Mouse (Mus musculus) spleen, adult 12 weeks (tissue): ENCODE results near the gene D630045J12Rik.

ENCODE experiments used
- DNase-seq: peaks from one replicate; pipeline ENCODE4 v3.0.0; 2022; ENCODE audit warnings: low spot score

The D630045J12Rik gene

DNA sequence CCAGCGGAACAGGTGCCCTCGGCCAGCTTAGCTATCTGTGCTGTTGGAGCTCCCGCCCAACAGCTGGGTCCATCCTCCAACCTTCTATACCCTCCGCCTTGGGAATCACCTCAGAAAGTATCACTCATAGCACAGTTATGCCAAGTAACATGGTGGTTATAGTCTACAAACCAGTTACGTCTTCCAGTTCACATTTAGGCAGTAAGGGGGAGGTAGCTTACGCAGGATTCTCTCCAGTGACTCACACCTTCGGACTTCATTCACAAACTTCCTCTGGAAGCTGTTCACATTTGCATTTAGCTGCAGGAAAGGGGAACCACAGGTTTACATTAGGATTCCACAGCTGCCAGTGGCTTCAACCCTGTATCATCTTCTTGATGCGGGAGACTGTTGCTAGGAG, 161.3 kb downstream of the D630045J12Rik start:
- DNase-seq, result no peak

DNA sequence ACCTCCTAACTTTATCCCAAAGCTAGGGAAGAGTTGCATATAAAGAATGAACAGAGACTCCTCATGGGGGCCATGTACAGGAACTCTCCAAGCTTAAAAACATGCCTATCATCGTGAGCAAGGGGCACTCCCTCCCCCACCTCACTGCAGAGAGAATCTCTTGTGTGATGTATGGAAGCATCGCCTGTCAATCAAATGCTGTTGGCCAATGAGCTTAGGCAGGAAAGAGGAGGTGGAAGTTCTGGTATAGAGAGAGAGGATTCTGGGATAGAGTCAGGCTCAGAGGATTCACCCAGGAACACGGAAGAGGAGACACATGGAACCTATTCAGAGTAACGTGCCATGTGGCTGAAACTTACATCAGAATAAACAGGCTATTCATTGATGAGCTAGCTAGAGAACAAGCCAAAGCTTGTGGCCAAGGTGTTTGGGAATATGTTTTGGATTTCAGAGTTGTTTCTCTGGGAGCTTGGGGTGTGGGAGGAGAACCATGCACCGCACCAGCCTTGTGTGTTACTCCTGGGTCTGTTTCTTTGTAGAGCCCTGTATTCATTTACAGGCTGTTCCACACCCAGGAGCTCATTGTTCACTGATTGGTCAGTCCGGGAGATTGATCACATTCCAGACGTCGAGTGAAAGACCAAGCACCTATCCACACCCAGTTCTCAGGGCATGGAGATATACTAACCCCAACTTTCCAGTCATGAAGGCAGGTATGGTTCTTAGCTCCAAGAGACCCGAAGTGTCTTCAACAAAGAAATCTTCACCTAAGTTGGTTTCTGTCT, 166.4 kb downstream of the D630045J12Rik start:
- DNase-seq, result no peak

DNA sequence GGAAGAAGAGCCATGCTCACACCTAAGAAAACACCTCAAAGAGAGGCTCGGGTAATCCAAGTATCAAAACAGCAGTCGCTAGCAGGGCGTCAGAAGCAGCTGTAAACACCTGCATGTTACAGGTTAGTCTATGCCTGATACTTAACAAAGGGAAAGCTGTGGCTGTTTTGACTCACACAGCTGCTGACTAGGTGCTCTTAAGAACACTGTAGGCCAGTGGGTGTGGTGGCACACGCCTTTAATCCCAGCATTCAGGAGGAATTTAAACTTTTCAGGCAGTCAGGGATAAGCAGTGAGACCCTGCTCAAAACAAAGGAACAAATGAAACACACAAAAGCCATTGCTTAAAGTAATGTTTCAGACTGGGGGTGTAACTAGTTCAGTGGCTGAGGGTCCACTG, 170.6 kb downstream of the D630045J12Rik start:
- DNase-seq, result no peak

DNA sequence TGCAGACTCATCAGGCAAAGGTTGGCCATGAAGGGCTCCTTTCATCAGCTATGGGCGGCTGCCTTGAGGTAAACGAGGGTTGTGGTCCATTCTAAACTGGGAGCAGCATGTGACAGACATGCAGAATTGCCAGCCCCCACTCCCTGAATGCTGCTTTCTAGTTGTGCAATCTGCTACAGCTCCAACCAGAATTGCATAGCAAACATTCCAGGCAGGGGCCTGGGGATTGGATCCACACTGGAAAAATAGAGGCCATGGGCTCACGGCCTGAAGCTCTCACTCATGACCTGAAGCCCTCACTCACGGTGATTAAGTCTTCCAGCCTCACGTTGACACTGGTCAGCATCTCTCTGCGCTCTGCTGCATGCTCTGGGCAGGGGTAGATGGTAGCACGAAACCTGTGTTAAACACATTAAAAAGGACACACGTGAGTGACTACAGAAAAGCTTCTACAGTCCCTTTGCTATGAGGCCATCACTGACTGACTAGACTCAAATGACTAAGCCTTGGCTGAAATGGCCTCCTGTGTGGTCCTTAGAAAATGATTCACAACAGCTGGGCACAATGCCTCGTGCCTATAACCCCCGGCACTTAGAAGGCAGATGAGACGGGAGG, 172.0 kb downstream of the D630045J12Rik start:
- no peak for DNase-seq

DNA sequence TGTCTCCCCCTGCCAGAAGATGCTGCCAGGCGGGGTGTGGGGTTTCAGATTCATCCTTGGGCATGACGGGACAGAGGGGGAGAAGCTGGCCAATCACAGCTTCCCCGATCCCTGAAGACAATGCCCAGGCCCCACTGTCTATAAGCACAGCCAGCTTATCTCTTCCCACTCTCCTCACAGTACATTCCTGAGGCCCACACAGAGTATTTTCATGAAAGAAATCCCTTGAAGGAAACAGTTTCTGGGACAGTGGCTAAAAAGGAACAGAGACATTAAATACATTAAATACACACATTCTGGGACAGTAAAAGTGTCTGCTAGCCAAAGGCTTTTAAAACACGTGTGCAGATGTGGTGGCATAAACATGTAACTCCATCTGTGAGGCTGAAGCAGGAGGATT, 173.4 kb downstream of the D630045J12Rik start:
- no peak for DNase-seq

DNA sequence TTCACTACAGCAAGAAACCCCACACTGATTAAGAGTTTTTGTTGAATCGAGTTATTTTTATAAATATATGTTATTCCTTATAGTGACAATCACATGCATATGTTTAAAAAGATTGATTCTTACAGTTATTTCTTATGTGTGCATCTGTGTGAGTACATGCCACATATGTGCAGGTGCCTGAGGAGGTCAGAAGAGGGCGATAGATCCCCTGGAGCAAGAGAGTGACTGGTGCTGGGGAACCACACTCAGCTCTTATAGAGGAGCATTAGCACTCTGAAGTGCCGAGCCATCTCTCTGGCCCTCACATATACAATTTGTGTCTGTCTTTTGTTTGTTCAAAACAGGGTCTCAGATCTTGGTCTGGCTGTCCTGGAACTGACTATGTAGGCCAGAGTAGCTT, 180.2 kb downstream of the D630045J12Rik start:
- DNase-seq, result no peak
